ENCODE assay signal across 8 mouse cellular contexts in genomic region chr10:41520410-41520673, GRCm38 (mm10). TPM values are rescaled to one million over a fixed set of nuclear protein-coding genes. Genes with fewer than 3 reads are reported as not detected.
DNase-seq lines count a peak whose midpoint lies in the region; ATAC-seq lines count a peak whose summit lies in the region.

No protein-coding gene starts in this region.

- WGBS in kidney, embryonic 15.5 days = 0% methylated on average over 5 of the region's 5 CpGs
- WGBS in hindbrain, embryonic 15.5 days = 3% methylated on average over 5 of the region's 5 CpGs
- 8% methylated on average over 5 of the region's 5 CpGs for WGBS in midbrain, embryonic 15.5 days

- H3K4me3 ChIP-seq in kidney, embryonic 15.5 days (replicated peaks) = peak overlapping the region; percentile 97
- H3K4me3 ChIP-seq in brown adipose tissue, adult 24 weeks (ENCODE audit: insufficient read depth, low read depth, low read length) = peak overlapping the region; percentile 95
- peak overlapping the region; percentile 83 for H3K4me3 ChIP-seq in hindbrain, embryonic 15.5 days
- H3K4me3 ChIP-seq in midbrain, embryonic 15.5 days = peak overlapping the region; percentile 80

- ATAC-seq in kidney, embryonic 15.5 days (replicated peaks; ENCODE audit: low FRiP score) = no peak
- ATAC-seq in hindbrain, embryonic 15.5 days (ENCODE audit: low FRiP score, low read depth) = no peak
- ATAC-seq in midbrain, embryonic 15.5 days (replicated peaks) = no peak

- no peaks in the 10 kb centered on the region for H3K27me3 ChIP-seq in kidney, embryonic 15.5 days
- no peaks in the 10 kb centered on the region for H3K27me3 ChIP-seq in hindbrain, embryonic 15.5 days
- H3K27me3 ChIP-seq in midbrain, embryonic 15.5 days (replicated peaks) = no peaks in the 10 kb centered on the region

- peak overlapping the region; percentile 98; the same call in 1 of the 2 replicates for H3K27ac ChIP-seq in kidney, embryonic 15.5 days
- peak overlapping the region; percentile 93 for H3K27ac ChIP-seq in brown adipose tissue, adult 24 weeks (replicated peaks; ENCODE audit: low read depth, low read length)
- H3K27ac ChIP-seq in hindbrain, embryonic 15.5 days (replicated peaks) = peak overlapping the region; percentile 99; the same call in 1 of the 2 replicates
- H3K27ac ChIP-seq in midbrain, embryonic 15.5 days = peak overlapping the region; percentile 99; the same call in 1 of the 2 replicates

- peak overlapping the region; percentile 86 for H3K4me2 ChIP-seq in kidney, embryonic 15.5 days
- peak overlapping the region; percentile 95 for H3K4me2 ChIP-seq in hindbrain, embryonic 15.5 days
- H3K4me2 ChIP-seq in midbrain, embryonic 15.5 days = peak overlapping the region; percentile 66

- H3K4me1 ChIP-seq in kidney, embryonic 15.5 days = peaks cover 22% of the 10 kb centered on the region
- H3K4me1 ChIP-seq in brown adipose tissue, adult 24 weeks (ENCODE audit: control insufficient read depth, insufficient read depth, insufficient read length, low read length) = peaks cover 11% of the 10 kb centered on the region
- peaks cover 29% of the 10 kb centered on the region for H3K4me1 ChIP-seq in hindbrain, embryonic 15.5 days (replicated peaks)
- H3K4me1 ChIP-seq in midbrain, embryonic 15.5 days = peaks cover 29% of the 10 kb centered on the region

- DNase-seq in kidney, postnatal 10 days = no peak
- DNase-seq in spleen, postnatal 4 days (ENCODE audit: low spot score in 2 of 2) = no peak
- DNase-seq in gastrocnemius, postnatal 4 days (ENCODE audit: low spot score in 2 of 2) = no peak
- DNase-seq in thymus, adult 18-20 months = no peak

- peak overlapping the region; percentile 96 for H3K9ac ChIP-seq in kidney, embryonic 15.5 days
- H3K9ac ChIP-seq in hindbrain, embryonic 15.5 days = peak overlapping the region; percentile 74
- H3K9ac ChIP-seq in midbrain, embryonic 15.5 days = peak overlapping the region; percentile 79

- H3K36me3 ChIP-seq in kidney, embryonic 15.5 days = peaks cover 22% of the 10 kb centered on the region
- no peaks in the 10 kb centered on the region for H3K36me3 ChIP-seq in hindbrain, embryonic 15.5 days
- H3K36me3 ChIP-seq in midbrain, embryonic 15.5 days (replicated peaks) = no peaks in the 10 kb centered on the region

- H3K9me3 ChIP-seq in kidney, embryonic 15.5 days (replicated peaks) = no peaks in the 10 kb centered on the region
- no peaks in the 10 kb centered on the region for H3K9me3 ChIP-seq in hindbrain, embryonic 15.5 days
- no peaks in the 10 kb centered on the region for H3K9me3 ChIP-seq in midbrain, embryonic 15.5 days

RNA-seq across cellular contexts. Expression of gene Cd164, which starts 1.1 kb away (rescaled TPM):
- polyA plus RNA-seq in kidney, embryonic 15.5 days (2015; fragmentation: Nextera tagmentation; extraction: Ambion mirVana) = 180 and 188 TPM in 2 replicates
- polyA plus RNA-seq in brown adipose tissue, adult 24 weeks (2012; ENCODE audit: insufficient read depth, insufficient read length, missing spikeins) = 172 and 177 TPM in 2 replicates
- polyA plus RNA-seq in hindbrain, embryonic 15.5 days (2015; fragmentation: Nextera tagmentation; extraction: Ambion mirVana) = 53.4 and 55.4 TPM in 2 replicates
- polyA plus RNA-seq in midbrain, embryonic 15.5 days (2015; fragmentation: Nextera tagmentation; extraction: Ambion mirVana) = 43.8 and 48.7 TPM in 2 replicates
- 100 to 1,000 TPM; 221 to 227 TPM for total RNA-seq in gastrocnemius, postnatal 4 days (2021)

RNA-seq across cellular contexts. Expression of gene Ppil6, which starts 30.1 kb away (rescaled TPM):
- 2.4 and 2.6 TPM in 2 replicates for polyA plus RNA-seq in kidney, embryonic 15.5 days (2015; fragmentation: Nextera tagmentation; extraction: Ambion mirVana)
- 0.99 TPM in 1 of 2 replicates, not detected in the other for polyA plus RNA-seq in brown adipose tissue, adult 24 weeks (2012; ENCODE audit: insufficient read depth, insufficient read length, missing spikeins)
- 3.7 and 4.5 TPM in 2 replicates for polyA plus RNA-seq in hindbrain, embryonic 15.5 days (2015; fragmentation: Nextera tagmentation; extraction: Ambion mirVana)
- 3.2 and 3.3 TPM in 2 replicates for polyA plus RNA-seq in midbrain, embryonic 15.5 days (2015; fragmentation: Nextera tagmentation; extraction: Ambion mirVana)
- total RNA-seq in gastrocnemius, postnatal 4 days (2021) = not detected

RNA-seq across cellular contexts. Expression of gene Smpd2, which starts 30.2 kb away (rescaled TPM):
- polyA plus RNA-seq in kidney, embryonic 15.5 days (2015; fragmentation: Nextera tagmentation; extraction: Ambion mirVana) = 59.6 and 72.0 TPM in 2 replicates
- polyA plus RNA-seq in brown adipose tissue, adult 24 weeks (2012; ENCODE audit: insufficient read depth, insufficient read length, missing spikeins) = 9.2 and 12.3 TPM in 2 replicates
- 45.6 and 48.3 TPM in 2 replicates for polyA plus RNA-seq in hindbrain, embryonic 15.5 days (2015; fragmentation: Nextera tagmentation; extraction: Ambion mirVana)
- 38.8 and 41.6 TPM in 2 replicates for polyA plus RNA-seq in midbrain, embryonic 15.5 days (2015; fragmentation: Nextera tagmentation; extraction: Ambion mirVana)
- total RNA-seq in gastrocnemius, postnatal 4 days (2021) = 10 to 100 TPM; 18.7 to 21.4 TPM

RNA-seq across cellular contexts. Expression of gene Mical1, which starts 44.2 kb away (rescaled TPM):
- 31.5 and 39.3 TPM in 2 replicates for polyA plus RNA-seq in kidney, embryonic 15.5 days (2015; fragmentation: Nextera tagmentation; extraction: Ambion mirVana)
- 2.8 and 4.8 TPM in 2 replicates for polyA plus RNA-seq in brown adipose tissue, adult 24 weeks (2012; ENCODE audit: insufficient read depth, insufficient read length, missing spikeins)
- 24.6 and 29.1 TPM in 2 replicates for polyA plus RNA-seq in hindbrain, embryonic 15.5 days (2015; fragmentation: Nextera tagmentation; extraction: Ambion mirVana)
- 19.6 and 21.5 TPM in 2 replicates for polyA plus RNA-seq in midbrain, embryonic 15.5 days (2015; fragmentation: Nextera tagmentation; extraction: Ambion mirVana)
- total RNA-seq in gastrocnemius, postnatal 4 days (2021) = 10 to 100 TPM; 32.7 to 42.9 TPM
